Mouse (Mus musculus) forebrain, embryonic 13.5 days (tissue): ENCODE results near the gene Tnp1. TPM values are rescaled to one million over a fixed set of nuclear protein-coding genes. Genes with fewer than 3 reads are reported as not detected.

Experiments used
- ATAC-seq: fragments of 200-750 bp; cut with Nextera tagmentation; 2 replicates; pipeline ENCODE4 v1.8.0; 2017
- H3K27ac ChIP-seq: fragments of 300-500 bp; sonication (generic); 2 replicates; pipeline ENCODE4 v1.5.1; 2015; ENCODE audit warnings: inconsistent platforms, mild to moderate bottlenecking, moderate library complexity
- H3K27me3 ChIP-seq: fragments of 300-500 bp; sonication (generic); 2 replicates; pipeline ENCODE4 v1.6.1; 2015; ENCODE audit warnings: mild to moderate bottlenecking, inconsistent platforms
- H3K36me3 ChIP-seq: fragments of 300-500 bp; sonication (generic); 2 replicates; pipeline ENCODE4 v1.6.1; 2015; ENCODE audit warnings: mild to moderate bottlenecking, inconsistent platforms; ENCODE audit not compliant: poor library complexity, severe bottlenecking
- H3K4me1 ChIP-seq: fragments of 300-500 bp; sonication (generic); 2 replicates; pipeline ENCODE4 v1.6.1; 2015; ENCODE audit warnings: inconsistent platforms
- H3K4me2 ChIP-seq: fragments of 300-500 bp; sonication (generic); 2 replicates; pipeline ENCODE4 v1.6.1; 2015; ENCODE audit warnings: inconsistent platforms, mild to moderate bottlenecking, moderate library complexity
- H3K4me3 ChIP-seq: fragments of 300-500 bp; sonication (generic); 2 replicates; pipeline ENCODE4 v1.5.1; 2015; ENCODE audit warnings: mild to moderate bottlenecking, inconsistent platforms
- H3K9ac ChIP-seq: fragments of 300-500 bp; sonication (generic); 2 replicates; pipeline ENCODE4 v1.6.1; 2015; ENCODE audit warnings: mild to moderate bottlenecking, inconsistent platforms
- H3K9me3 ChIP-seq: fragments of 300-500 bp; sonication (generic); replicated peaks from 2 replicates; pipeline ENCODE4 v1.6.1; 2016; ENCODE audit warnings: inconsistent platforms
- WGBS: fragments of 180-500 bp; shearing (Covaris S2); methylation state at CpG from one replicate; pipeline ENCODE4 v1.1.7; 2015; 5-methylcytosine and 5-hydroxymethylcytosine counted together
- polyA plus RNA-seq: library from polyadenylated mRNA; unstranded; fragments of >200 nt; fragmentation: Nextera tagmentation; extraction: Ambion mirVana; gene quantifications from 2 replicates; pipeline ENCODE4 v1.2.1, GENCODE M21; 2015

Tnp1 gene
- polyA plus RNA-seq, 1 experiment from 2014 or later = not detected

GRCm38 (mm10) chr1:73040691-73041425 lies 25.1 kb upstream of the Tnp1 start:
- Histone ChIP-seq H3K9ac (no peak overlapping the region), H3K27me3 (no peaks in the 10 kb centered on the region), H3K36me3 (no peaks in the 10 kb centered on the region), H3K27ac (no peak overlapping the region), H3K4me2 (no peak overlapping the region), H3K9me3 (no peaks in the 10 kb centered on the region), H3K4me1 (no peaks in the 10 kb centered on the region), H3K4me3 (no peak overlapping the region)
- WGBS = 88% methylated on average over 3 of the region's 3 CpGs
- ATAC-seq = no peak

GRCm38 (mm10) chr1:73038532-73038931 lies 22.8 kb upstream of the Tnp1 start:
- no peak overlapping the region for H3K27ac ChIP-seq
- H3K4me2 ChIP-seq = no peak overlapping the region
- H3K27me3 ChIP-seq = no peaks in the 10 kb centered on the region
- H3K4me1 ChIP-seq = no peaks in the 10 kb centered on the region
- WGBS = 87% methylated on average over 3 of the region's 3 CpGs
- H3K9ac ChIP-seq = no peak overlapping the region
- H3K4me3 ChIP-seq = no peak overlapping the region
- no peaks in the 10 kb centered on the region for H3K9me3 ChIP-seq
- no peaks in the 10 kb centered on the region for H3K36me3 ChIP-seq
- ATAC-seq = no peak

GRCm38 (mm10) chr1:73036536-73036935 lies 20.8 kb upstream of the Tnp1 start:
- no peaks in the 10 kb centered on the region for H3K4me1 ChIP-seq
- ATAC-seq = no peak
- H3K9me3 ChIP-seq = no peaks in the 10 kb centered on the region
- H3K27me3 ChIP-seq = no peaks in the 10 kb centered on the region
- 62% methylated on average over 3 of the region's 3 CpGs for WGBS
- H3K4me2 ChIP-seq = no peak overlapping the region
- H3K4me3 ChIP-seq = no peak overlapping the region
- no peak overlapping the region for H3K9ac ChIP-seq
- H3K27ac ChIP-seq = no peak overlapping the region
- H3K36me3 ChIP-seq = no peaks in the 10 kb centered on the region

- Histone ChIP-seq H3K4me3 (no peak overlapping the region), H3K36me3 (no peaks in the 10 kb centered on the region), H3K4me2 (no peak overlapping the region), H3K27me3 (no peaks in the 10 kb centered on the region), H3K27ac (no peak overlapping the region), H3K9me3 (no peaks in the 10 kb centered on the region), H3K9ac (no peak overlapping the region), H3K4me1 (no peaks in the 10 kb centered on the region)
- 88% methylated on average over 3 of the region's 3 CpGs for WGBS
- no peak for ATAC-seq
Measured at GRCm38 (mm10) chr1:73035726-73036125, 20.0 kb upstream of the Tnp1 start.

GRCm38 (mm10) chr1:73032491-73032890 lies 16.8 kb upstream of the Tnp1 start:
- no peak overlapping the region for H3K4me3 ChIP-seq
- no peak for ATAC-seq
- 86% methylated on average over 5 of the region's 5 CpGs for whole genome bisulfite sequencing
- H3K4me1 ChIP-seq = no peaks in the 10 kb centered on the region
- no peak overlapping the region for H3K9ac ChIP-seq
- H3K27ac ChIP-seq = no peak overlapping the region
- H3K4me2 ChIP-seq = no peak overlapping the region
- H3K27me3 ChIP-seq = no peaks in the 10 kb centered on the region
- no peaks in the 10 kb centered on the region for H3K36me3 ChIP-seq
- H3K9me3 ChIP-seq = no peaks in the 10 kb centered on the region

GRCm38 (mm10) chr1:73028741-73029140 lies 13.0 kb upstream of the Tnp1 start:
- no peaks in the 10 kb centered on the region for H3K36me3 ChIP-seq
- H3K9ac ChIP-seq = no peak overlapping the region
- 87% methylated on average over 6 of the region's 6 CpGs for WGBS
- no peak overlapping the region for H3K27ac ChIP-seq
- no peaks in the 10 kb centered on the region for H3K4me1 ChIP-seq
- no peaks in the 10 kb centered on the region for H3K9me3 ChIP-seq
- ATAC-seq = no peak
- no peak overlapping the region for H3K4me3 ChIP-seq
- H3K27me3 ChIP-seq = no peaks in the 10 kb centered on the region
- no peak overlapping the region for H3K4me2 ChIP-seq

GRCm38 (mm10) chr1:73027381-73027780 lies 11.7 kb upstream of the Tnp1 start:
- no peaks in the 10 kb centered on the region for H3K4me1 ChIP-seq
- no peak overlapping the region for H3K4me3 ChIP-seq
- no peak overlapping the region for H3K4me2 ChIP-seq
- no peak overlapping the region for H3K27ac ChIP-seq
- no peaks in the 10 kb centered on the region for H3K27me3 ChIP-seq
- no peak overlapping the region for H3K9ac ChIP-seq
- no peaks in the 10 kb centered on the region for H3K9me3 ChIP-seq
- no peak for ATAC-seq
- 79% methylated on average over 4 of the region's 4 CpGs for WGBS
- no peaks in the 10 kb centered on the region for H3K36me3 ChIP-seq

- H3K9me3 ChIP-seq = no peaks in the 10 kb centered on the region
- H3K4me2 ChIP-seq = no peak overlapping the region
- H3K27ac ChIP-seq = no peak overlapping the region
- no peaks in the 10 kb centered on the region for H3K36me3 ChIP-seq
- ATAC-seq = no peak
- no peaks in the 10 kb centered on the region for H3K27me3 ChIP-seq
- H3K4me1 ChIP-seq = no peaks in the 10 kb centered on the region
- WGBS = 65% methylated on average over 5 of the region's 5 CpGs
- H3K9ac ChIP-seq = no peak overlapping the region
- no peak overlapping the region for H3K4me3 ChIP-seq
Measured at GRCm38 (mm10) chr1:73026786-73027299, 11.1 kb upstream of the Tnp1 start.

GRCm38 (mm10) chr1:73026157-73026556 lies 10.4 kb upstream of the Tnp1 start:
- H3K9me3 ChIP-seq = no peaks in the 10 kb centered on the region
- no peak overlapping the region for H3K4me2 ChIP-seq
- H3K4me3 ChIP-seq = no peak overlapping the region
- no peak overlapping the region for H3K9ac ChIP-seq
- no peaks in the 10 kb centered on the region for H3K27me3 ChIP-seq
- H3K27ac ChIP-seq = no peak overlapping the region
- WGBS = 97% methylated on average over 3 of the region's 3 CpGs
- no peak for ATAC-seq
- no peaks in the 10 kb centered on the region for H3K36me3 ChIP-seq
- no peaks in the 10 kb centered on the region for H3K4me1 ChIP-seq

- H3K36me3 ChIP-seq = no peaks in the 10 kb centered on the region
- no peak overlapping the region for H3K9ac ChIP-seq
- 100% methylated on average over 1 of the region's 1 CpGs for WGBS
- ATAC-seq = no peak
- no peaks in the 10 kb centered on the region for H3K9me3 ChIP-seq
- no peak overlapping the region for H3K4me2 ChIP-seq
- no peak overlapping the region for H3K27ac ChIP-seq
- no peak overlapping the region for H3K4me3 ChIP-seq
- H3K27me3 ChIP-seq = no peaks in the 10 kb centered on the region
- no peaks in the 10 kb centered on the region for H3K4me1 ChIP-seq
Measured at GRCm38 (mm10) chr1:73006847-73007246, 8.9 kb downstream of the Tnp1 start.

GRCm38 (mm10) chr1:73004890-73005289 lies 10.8 kb downstream of the Tnp1 start:
- no peaks in the 10 kb centered on the region for H3K36me3 ChIP-seq
- H3K9me3 ChIP-seq = no peaks in the 10 kb centered on the region
- ATAC-seq = no peak
- H3K4me1 ChIP-seq = no peaks in the 10 kb centered on the region
- H3K9ac ChIP-seq = no peak overlapping the region
- no peaks in the 10 kb centered on the region for H3K27me3 ChIP-seq
- WGBS = 87% methylated on average over 2 of the region's 2 CpGs
- no peak overlapping the region for H3K27ac ChIP-seq
- no peak overlapping the region for H3K4me2 ChIP-seq
- H3K4me3 ChIP-seq = no peak overlapping the region

- H3K4me2 ChIP-seq = no peak overlapping the region
- H3K9ac ChIP-seq = no peak overlapping the region
- no peaks in the 10 kb centered on the region for H3K36me3 ChIP-seq
- H3K4me3 ChIP-seq = no peak overlapping the region
- no peaks in the 10 kb centered on the region for H3K4me1 ChIP-seq
- no peaks in the 10 kb centered on the region for H3K27me3 ChIP-seq
- no peaks in the 10 kb centered on the region for H3K9me3 ChIP-seq
- 83% methylated on average over 5 of the region's 5 CpGs for WGBS
- H3K27ac ChIP-seq = no peak overlapping the region
- no peak for ATAC-seq
Measured at GRCm38 (mm10) chr1:73002637-73003036, 13.1 kb downstream of the Tnp1 start.

GRCm38 (mm10) chr1:73001961-73002360 lies 13.7 kb downstream of the Tnp1 start:
- Histone ChIP-seq H3K4me1 (no peaks in the 10 kb centered on the region), H3K9ac (no peak overlapping the region), H3K4me3 (no peak overlapping the region), H3K9me3 (no peaks in the 10 kb centered on the region), H3K27me3 (no peaks in the 10 kb centered on the region), H3K27ac (no peak overlapping the region), H3K36me3 (no peaks in the 10 kb centered on the region), H3K4me2 (no peak overlapping the region)
- ATAC-seq = no peak
- WGBS = 87% methylated on average over 5 of the region's 5 CpGs
